Mouse (Mus musculus) adrenal gland, adult 18-20 months (tissue): Measurements from ENCODE around the gene Vipr2. TPM values are rescaled to one million over a fixed set of nuclear protein-coding genes. Genes with fewer than 3 reads are reported as not detected.

ENCODE experiments used
- DNase-seq, 2 experiments: peaks; one replicate each; pipeline ENCODE4 v3.0.0; 2021 to 2022; ENCODE audit warnings: low spot score in 2 of 2
- long read RNA-seq, 2 experiments: library from polyadenylated mRNA; stranded (forward); transcript quantifications; one replicate each; pipeline ENCODE4 v2.0.0; 2021
- total RNA-seq, 2 experiments: library from RNA; stranded (reverse); gene quantifications; 1 replicate in 1 of 2; 2 replicates in 1 of 2; pipeline ENCODE4 v1.2.3; 2021

The Vipr2 gene
- under 1 TPM; 0.40 to 0.67 TPM for total RNA-seq
- long read RNA-seq, experiment 1 = 0 reads
- long read RNA-seq, experiment 2 = 0 reads

DNA sequence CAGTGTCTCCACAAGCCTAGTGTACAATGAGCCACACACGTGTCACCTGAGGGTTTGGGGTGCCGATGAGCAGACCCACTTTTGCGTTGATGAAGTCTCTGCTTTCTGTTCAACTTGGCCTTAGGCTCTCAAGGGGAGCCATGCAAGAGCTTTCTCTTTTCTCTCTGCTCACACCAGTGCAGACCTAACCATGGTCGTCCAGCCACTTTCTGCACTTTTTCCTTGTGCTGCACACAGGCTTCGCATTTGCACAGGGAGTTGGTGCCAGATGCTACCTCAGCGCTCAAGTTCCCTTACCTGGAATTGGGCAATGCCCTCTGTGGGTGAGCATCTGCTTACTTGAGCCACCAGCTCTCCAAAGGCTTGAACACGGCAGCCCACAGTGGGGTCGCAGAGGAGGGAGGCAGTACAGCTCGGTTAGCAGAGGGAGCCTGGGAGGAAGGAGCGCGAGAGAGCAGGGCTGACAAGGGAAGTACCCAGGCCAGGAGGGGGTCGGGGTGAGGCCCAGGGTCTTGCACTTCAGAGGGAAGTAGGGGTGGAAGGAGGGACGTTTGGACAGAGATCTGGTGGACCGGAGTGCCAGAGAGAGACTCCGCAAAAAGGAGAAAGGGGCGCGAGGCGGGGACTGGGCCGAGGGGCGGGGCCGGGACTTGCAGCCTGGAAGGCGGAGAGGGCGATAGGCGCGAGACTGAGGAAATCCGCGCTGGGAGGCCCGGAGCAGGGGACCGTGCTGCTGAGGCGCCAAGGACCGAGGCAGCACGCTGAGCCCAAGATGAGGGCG lies at the start of gene Vipr2:
Vipr2 (plus strand) TSS at position 653 of the 781 bp plus-strand sequence.
- DNase-seq = peak; percentile 50 to 52

DNA sequence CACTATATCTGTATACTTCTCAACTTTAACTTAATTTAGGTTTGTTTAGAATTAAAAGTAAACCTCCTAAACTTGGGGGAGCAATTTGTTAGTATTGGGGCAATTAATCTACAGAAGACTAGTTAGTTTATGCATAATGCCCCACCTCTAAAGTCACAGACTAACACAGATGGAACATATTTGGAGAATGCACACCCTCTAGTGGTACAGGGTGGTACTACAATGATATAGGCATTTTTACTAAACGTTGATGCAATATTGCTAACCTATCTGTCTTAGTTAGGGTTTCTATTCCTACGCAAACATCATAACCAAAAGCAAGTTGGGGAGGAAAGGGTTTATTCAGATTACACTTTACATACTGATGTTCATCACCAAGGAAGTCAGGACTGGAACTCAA lies 49.4 kb upstream of the Vipr2 start:
- DNase-seq = no peak

DNA sequence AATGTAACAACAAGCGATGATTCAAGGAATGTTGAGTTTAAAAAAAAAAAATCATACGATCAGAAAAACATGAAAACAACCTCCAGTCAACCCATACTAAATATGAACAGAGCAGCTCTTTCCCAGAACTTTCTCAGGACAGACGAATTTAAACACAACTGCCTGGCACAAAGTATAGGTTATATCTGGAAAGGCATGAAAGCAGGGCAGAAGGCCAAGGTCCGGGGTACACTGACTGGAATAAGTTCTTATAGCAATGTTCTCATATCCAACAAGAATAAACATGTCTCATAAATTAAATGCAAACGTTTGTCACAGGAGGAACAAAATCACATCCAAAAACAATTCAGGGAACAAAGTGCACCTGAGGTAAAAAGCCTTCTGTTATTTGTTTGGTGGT lies 42.2 kb upstream of the Vipr2 start:
- no peak for DNase-seq

DNA sequence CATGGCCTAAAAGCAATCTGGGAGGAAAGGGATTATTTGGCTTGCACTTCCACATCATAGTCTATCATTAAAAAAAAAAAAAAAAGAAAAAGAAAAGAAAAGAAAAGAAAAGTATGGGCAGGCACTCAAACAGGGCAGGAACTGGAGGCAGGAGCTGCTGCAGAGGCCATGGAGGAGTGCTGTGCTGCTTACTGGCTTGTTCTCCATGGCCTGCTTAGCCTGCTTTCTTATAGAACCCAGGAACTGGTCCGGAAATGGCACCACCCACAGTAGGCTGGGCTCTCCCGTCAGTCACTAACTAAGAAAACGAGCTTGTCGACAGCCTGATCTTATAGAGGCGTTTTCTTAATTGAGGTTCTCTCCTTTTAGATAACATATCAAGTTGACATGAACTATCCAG lies 32.7 kb upstream of the Vipr2 start:
- DNase-seq = no peak

DNA sequence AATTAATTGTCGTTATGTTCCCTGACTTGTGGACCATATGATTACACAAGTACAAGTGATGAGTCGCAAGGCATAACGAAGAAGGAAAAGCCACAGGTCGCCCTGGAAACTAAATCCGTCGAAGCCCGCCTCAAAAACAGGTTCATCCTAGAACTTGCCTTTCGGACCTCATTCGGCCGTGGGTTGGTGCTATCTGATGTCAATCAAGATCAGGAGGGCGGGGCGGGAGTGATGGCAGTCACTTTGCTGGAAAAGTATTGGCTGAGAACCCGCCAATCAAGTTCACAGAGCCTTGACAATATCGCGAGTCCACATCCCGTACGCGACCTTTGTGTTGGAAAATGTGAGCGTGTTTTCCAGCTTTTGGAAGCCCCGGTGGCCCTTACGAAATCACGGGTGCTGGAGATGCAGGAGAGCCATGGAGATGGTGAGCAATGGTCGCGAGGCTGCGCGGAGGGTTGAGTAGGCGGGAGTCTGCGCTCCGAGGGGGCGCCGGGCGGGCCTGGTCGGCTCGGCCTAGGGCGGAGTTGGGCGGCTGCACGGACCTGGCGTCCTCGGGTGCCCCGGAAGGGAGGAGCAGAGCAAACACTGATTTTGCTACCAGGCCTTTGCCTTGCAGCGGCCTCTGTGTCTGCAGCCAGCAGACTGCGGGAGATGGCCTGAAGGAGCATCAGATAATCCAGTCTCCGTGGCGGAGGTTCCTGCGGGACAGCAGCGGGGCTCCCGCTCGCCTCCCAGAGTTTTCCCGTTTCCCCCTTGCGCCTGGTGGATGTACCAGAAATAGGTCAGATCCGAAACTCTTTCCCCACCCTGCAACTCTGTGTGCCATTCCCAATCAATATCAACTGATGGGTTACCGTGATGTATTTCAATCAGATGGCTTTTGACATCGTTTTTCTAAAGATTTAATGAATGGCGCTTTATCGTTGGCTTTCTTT lies 29.8 kb upstream of the Vipr2 start, which contains the start of gene Zfp386:
Zfp386 (plus strand) TSS at position 285 of the 938 bp plus-strand sequence.
- DNase-seq = peak; percentile 94 to 96

DNA sequence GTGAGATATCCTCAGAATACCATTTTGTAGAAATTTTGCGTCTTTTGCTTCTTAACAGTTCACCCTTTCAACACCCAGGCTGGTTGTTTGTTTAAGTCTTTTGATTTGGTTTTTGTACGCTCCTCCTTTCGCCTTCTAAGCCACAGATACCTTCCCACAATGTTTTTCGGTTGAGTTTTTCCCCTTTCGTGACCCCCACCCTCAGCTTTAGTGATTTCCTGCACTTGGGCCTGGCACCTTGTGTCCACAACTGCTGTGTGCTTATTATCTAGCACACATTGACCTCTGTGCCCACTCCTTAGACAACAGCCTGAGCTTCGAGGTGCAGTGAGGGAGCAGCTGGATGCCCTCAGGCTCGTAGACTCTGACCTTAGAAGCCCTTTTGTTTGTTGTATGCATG lies 28.8 kb upstream of the Vipr2 start:
- DNase-seq = no peak

DNA sequence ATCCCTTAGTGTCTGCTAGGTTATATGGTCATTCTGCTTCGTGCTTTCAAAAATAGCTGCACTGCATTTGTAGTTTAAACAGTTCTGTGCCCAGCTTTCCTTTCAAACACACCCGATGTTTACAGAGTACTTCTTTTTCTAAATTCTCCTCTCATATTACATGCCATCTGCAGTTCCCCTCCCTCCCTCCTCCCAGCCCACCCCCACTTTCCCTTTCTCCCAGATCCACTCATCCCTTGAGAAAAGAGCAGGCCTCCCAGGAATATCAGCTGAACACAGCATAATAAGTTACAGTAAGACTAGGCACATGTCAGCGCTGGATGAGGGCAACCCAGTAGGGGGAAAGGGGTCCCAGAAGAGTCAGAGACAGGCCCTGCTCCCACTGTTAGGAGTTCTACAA lies 28.3 kb upstream of the Vipr2 start:
- no peak for DNase-seq

GRCm38 (mm10) chr12:116049701-116050100 lies 27.8 kb upstream of the Vipr2 start:
- no peak for DNase-seq

DNA sequence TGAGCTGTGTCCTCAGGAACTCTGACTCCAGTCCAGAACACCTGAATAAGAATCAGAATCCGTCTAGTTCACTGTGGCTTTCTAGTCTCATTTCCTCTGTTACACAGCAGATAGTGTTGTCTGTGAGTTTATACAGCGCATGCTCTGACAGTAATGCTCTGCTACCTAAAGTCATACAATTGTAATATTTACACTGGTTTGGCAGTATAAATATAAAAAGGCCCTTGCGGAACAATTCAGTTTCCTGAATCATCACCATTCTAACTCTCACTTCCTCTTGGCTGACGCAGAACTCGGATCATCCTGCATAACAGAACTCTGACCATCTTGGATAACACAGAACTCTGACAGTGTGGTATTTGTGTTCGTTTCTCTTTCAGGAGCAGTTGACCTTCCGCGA lies 23.2 kb upstream of the Vipr2 start:
- DNase-seq = no peak

GRCm38 (mm10) chr12:116056112-116056511 lies 21.4 kb upstream of the Vipr2 start:
- DNase-seq = no peak

DNA sequence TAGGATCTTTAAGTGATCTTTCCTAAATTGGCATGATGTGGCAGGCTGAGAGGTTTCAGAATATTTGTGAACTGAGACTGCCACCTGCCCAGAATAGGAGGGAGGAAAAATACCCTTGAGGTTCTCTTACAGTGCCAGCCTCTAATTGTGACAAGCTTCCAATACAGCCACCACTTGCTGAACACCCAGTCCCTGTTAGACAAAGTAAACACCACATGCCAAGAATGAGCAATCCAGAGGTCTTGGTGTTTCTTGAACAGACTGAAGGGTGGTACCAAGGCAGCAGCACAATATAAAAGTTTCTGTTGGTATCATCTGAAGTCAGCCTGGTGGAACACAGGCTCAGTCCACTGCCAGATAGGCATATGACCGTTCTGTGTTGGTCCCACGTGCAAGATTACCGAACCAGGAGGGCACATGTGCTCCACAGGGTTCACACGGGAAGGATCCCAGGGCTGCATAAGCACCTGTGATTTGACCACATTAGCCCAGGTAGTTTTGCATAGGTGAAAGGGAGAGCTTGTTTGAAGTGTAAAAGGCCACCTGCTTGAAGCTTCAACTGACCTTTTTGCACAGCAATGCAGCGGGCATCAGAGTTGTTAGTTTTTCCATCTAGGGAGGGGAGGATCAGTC lies 15.8 kb upstream of the Vipr2 start:
- no peak for DNase-seq

DNA sequence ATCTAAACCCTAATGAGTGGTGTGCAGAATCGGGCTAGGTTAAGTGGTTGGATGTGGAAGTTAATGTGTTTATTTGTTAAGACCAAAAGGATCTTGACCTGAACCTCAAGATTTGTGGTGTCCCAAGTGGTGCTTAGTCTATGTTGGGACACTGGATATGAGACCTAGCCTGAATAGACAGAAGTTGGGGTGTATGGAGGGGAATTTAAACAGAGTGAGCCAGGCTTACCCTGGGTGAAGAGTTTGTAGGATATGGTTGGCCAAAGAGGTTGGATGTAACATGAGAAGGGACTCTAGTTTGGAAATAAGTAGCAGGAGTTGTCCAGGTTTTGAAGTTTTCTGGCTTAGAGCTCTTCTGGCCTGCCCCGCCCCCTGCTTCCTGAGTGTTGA lies 15.3 kb upstream of the Vipr2 start:
- DNase-seq = no peak

GRCm38 (mm10) chr12:116063020-116063419 lies 14.5 kb upstream of the Vipr2 start:
- no peak for DNase-seq

GRCm38 (mm10) chr12:116071023-116071422 lies 6.5 kb upstream of the Vipr2 start:
- DNase-seq = peak in 1 of 2 experiments; percentile 26

DNA sequence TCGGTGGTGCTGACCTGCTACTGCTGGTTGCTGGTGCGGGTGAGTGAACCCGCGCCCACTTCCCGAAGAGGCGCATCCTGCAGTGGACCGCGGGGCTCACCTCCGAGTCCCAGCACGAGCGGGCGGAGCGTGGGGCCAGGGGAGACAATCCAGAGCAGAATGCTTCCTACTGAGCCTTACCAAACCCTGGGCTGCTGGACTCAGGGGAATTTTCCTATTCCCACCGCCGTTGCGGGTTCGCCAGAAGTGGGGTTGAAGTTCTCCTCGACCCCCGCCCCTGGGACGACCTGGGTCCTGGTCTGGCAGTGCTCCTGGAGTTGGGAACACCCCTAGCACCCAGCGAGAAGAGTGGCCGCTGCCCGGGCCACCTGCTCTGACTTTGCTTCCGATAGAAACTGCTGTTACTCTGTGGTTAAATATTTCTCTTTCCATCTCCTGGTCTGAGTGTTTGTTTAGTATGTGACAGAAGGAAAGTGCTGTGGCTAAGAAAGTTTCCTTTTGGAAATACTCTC lies 385 bp downstream of the Vipr2 start:
- DNase-seq = no peak

DNA sequence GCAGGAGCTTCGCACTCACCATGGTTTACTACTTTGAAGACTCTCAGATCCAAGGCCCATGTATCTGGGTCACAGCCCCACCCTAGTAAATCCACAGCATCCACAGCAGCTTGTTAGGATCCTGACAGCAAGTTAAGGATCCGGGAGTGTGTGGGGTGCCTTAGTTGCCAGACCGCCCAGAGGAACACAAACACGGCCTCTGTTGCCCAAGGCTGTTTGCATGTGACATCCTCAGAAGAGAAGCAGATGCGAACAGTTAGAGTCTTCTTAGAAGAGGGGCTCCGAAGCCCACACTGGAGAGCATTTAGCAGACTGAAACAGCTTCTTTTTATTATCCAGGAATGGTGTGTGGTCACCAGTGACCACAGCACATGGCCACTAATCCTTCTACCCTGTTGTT lies 5.6 kb downstream of the Vipr2 start:
- DNase-seq = no peak

- no peak for DNase-seq
Measured at GRCm38 (mm10) chr12:116084294-116084693, 6.8 kb downstream of the Vipr2 start.

- DNase-seq = no peak
Measured at GRCm38 (mm10) chr12:116086951-116087600, 9.6 kb downstream of the Vipr2 start.

DNA sequence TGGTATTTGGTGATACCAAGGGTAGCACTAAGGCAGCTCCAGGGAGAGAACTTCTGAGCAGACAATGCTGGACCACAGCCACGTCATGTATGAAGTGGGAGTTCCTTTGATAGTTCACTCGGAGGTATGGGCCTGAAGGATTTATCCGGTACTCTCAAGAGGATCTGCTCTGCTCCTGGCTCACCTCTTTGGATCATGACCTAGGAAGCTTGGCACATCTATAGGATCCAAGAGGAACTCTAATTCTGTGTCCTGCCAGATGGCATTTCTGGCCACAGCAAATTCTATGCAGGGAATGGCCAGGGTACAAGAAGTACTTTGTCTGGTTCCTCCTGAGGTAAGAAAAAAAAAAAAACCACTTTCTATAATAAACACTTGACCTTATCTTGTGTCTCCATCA lies 12.3 kb downstream of the Vipr2 start:
- no peak for DNase-seq

DNA sequence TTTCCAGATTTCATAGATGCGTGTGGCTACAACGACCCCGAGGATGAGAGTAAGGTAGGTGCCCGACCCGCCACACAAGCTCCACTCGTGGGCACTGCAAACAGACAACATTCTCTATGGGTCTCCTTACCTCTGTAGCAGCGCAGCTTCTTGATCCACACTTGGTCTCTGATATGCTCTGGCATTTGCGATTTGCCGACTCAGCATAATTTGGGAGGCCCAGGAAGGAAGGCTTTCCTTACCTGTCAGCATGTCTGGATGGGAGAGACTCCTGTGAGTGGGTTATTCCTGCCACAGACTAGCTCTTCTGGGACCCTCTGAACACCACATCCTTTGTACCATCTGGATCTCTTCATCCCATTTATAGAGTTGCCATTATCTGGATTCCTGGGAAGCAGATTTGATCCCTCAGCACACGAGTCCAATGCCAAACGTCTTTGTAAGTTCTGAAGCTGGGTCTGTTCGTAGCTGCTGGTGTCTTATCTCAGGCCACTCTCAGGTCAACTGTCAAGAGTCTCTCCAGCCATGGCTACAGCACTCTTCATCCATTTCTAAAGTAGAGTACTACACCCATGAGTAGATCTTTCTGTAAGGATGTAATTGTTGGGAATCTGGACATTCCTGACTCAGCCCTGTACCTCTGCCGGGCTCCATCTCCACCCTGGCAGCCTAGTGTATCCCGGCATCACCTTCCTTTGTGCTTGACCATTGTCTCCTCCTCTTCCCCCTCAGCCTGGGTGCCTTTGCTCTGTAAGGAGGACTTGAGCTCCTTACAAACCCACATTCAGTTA lies 17.4 kb downstream of the Vipr2 start:
- DNase-seq = no peak
